Mouse (Mus musculus): ENCODE measurements around the gene Fgfr4. TPM values are rescaled to one million over a fixed set of nuclear protein-coding genes. Genes with fewer than 3 reads are reported as not detected.
"Not testable (repeated sequence)": the region's sequence is repeated elsewhere in the genome, so short reads cannot be mapped to it uniquely, and the experiment has no call there.

The Fgfr4 gene
- polyA plus RNA-seq, 1 experiment: 0.63 TPM

GRCm38 (mm10) chr13:55178556-55178955, 26.1 kb downstream of the Fgfr4 start:
- TF ChIP-seq POLR2A (IDR thresholded peaks at IDR 0.05; ENCODE audit: control insufficient read depth, extremely low read depth, insufficient read depth, low read length, poor library complexity): no peak
- TF ChIP-seq CTCF (IDR thresholded peaks at IDR 0.05; ENCODE audit: borderline replicate concordance, control insufficient read depth, extremely low read depth, insufficient read depth, low read length, poor library complexity): no peak
- H3K4me3 ChIP-seq (ENCODE audit: control insufficient read depth, insufficient read depth, low read length): no peak overlapping the region
- no peaks in the 10 kb centered on the region for H3K36me3 ChIP-seq (ENCODE audit: control insufficient read depth, insufficient read depth, low read length)
- 59% methylated on average over 2 of the region's 2 CpGs for WGBS
- no peak overlapping the region for H3K27ac ChIP-seq (ENCODE audit: control insufficient read depth, insufficient read depth, low read length)
- peak; percentile 70 for DNase-seq
- no peaks in the 10 kb centered on the region for H3K4me1 ChIP-seq (replicated peaks; ENCODE audit: control insufficient read depth, insufficient read depth, low read length)
- no peaks in the 10 kb centered on the region for H3K27me3 ChIP-seq (ENCODE audit: control insufficient read depth, insufficient read depth, low read length)

- no peak for DNase-seq
- WGBS: over 99% methylated on average over 3 of the region's 3 CpGs
These were observed 27.2 kb downstream of the Fgfr4 start for GRCm38 (mm10) chr13:55179591-55179990.

GRCm38 (mm10) chr13:55181786-55182172, 29.3 kb downstream of the Fgfr4 start:
- Histone ChIP-seq H3K4me3 (ENCODE audit: control insufficient read depth, insufficient read depth, low read length) (no peak overlapping the region), H3K36me3 (ENCODE audit: control insufficient read depth, insufficient read depth, low read length) (no peaks in the 10 kb centered on the region), H3K27ac (ENCODE audit: control insufficient read depth, insufficient read depth, low read length) (no peak overlapping the region), H3K27me3 (ENCODE audit: control insufficient read depth, insufficient read depth, low read length) (no peaks in the 10 kb centered on the region), H3K4me1 (replicated peaks; ENCODE audit: control insufficient read depth, insufficient read depth, low read length) (no peaks in the 10 kb centered on the region)
- WGBS: 88% methylated on average over 2 of the region's 2 CpGs
- no peak for TF ChIP-seq POLR2A (IDR thresholded peaks at IDR 0.05; ENCODE audit: control insufficient read depth, extremely low read depth, insufficient read depth, low read length, poor library complexity)
- TF ChIP-seq CTCF (IDR thresholded peaks at IDR 0.05; ENCODE audit: borderline replicate concordance, control insufficient read depth, extremely low read depth, insufficient read depth, low read length, poor library complexity): no peak
- DNase-seq: no peak

More at GRCm38 (mm10) chr13:55179591-55179990, 27.2 kb downstream of the Fgfr4 start:
- H3K4me1 ChIP-seq (replicated peaks; ENCODE audit: control insufficient read depth, insufficient read depth, low read length): no peaks in the 10 kb centered on the region
- no peak overlapping the region for H3K4me3 ChIP-seq (ENCODE audit: control insufficient read depth, insufficient read depth, low read length)
- no peak for TF ChIP-seq CTCF (IDR thresholded peaks at IDR 0.05; ENCODE audit: borderline replicate concordance, control insufficient read depth, extremely low read depth, insufficient read depth, low read length, poor library complexity)
- TF ChIP-seq POLR2A (IDR thresholded peaks at IDR 0.05; ENCODE audit: control insufficient read depth, extremely low read depth, insufficient read depth, low read length, poor library complexity): no peak
- no peaks in the 10 kb centered on the region for H3K27me3 ChIP-seq (ENCODE audit: control insufficient read depth, insufficient read depth, low read length)
- no peaks in the 10 kb centered on the region for H3K36me3 ChIP-seq (ENCODE audit: control insufficient read depth, insufficient read depth, low read length)
- no peak overlapping the region for H3K27ac ChIP-seq (ENCODE audit: control insufficient read depth, insufficient read depth, low read length)

- TF ChIP-seq POLR2A (IDR thresholded peaks at IDR 0.05; ENCODE audit: control insufficient read depth, extremely low read depth, insufficient read depth, low read length, poor library complexity) (no peak), CTCF (IDR thresholded peaks at IDR 0.05; ENCODE audit: borderline replicate concordance, control insufficient read depth, extremely low read depth, insufficient read depth, low read length, poor library complexity) (no peak)
- Histone ChIP-seq H3K4me1 (replicated peaks; ENCODE audit: control insufficient read depth, insufficient read depth, low read length) (no peaks in the 10 kb centered on the region), H3K27ac (ENCODE audit: control insufficient read depth, insufficient read depth, low read length) (peak overlapping the region; percentile 39; the same call in 1 of the 2 replicates), H3K4me3 (ENCODE audit: control insufficient read depth, insufficient read depth, low read length) (0 out of 2 replicates have a peak overlapping the region, but pooled peaks have one; percentile 17), H3K27me3 (ENCODE audit: control insufficient read depth, insufficient read depth, low read length) (no peaks in the 10 kb centered on the region), H3K36me3 (ENCODE audit: control insufficient read depth, insufficient read depth, low read length) (no peaks in the 10 kb centered on the region)
- 15% methylated on average over 23 of the region's 23 CpGs for WGBS
- DNase-seq: peak; percentile 20
These were observed 29.9 kb downstream of the Fgfr4 start for GRCm38 (mm10) chr13:55182173-55182894.

- no peak overlapping the region for H3K27ac ChIP-seq (ENCODE audit: control insufficient read depth, insufficient read depth, low read length)
- TF ChIP-seq CTCF (IDR thresholded peaks at IDR 0.05; ENCODE audit: borderline replicate concordance, control insufficient read depth, extremely low read depth, insufficient read depth, low read length, poor library complexity): no peak
- no peak for TF ChIP-seq POLR2A (IDR thresholded peaks at IDR 0.05; ENCODE audit: control insufficient read depth, extremely low read depth, insufficient read depth, low read length, poor library complexity)
- H3K4me3 ChIP-seq (ENCODE audit: control insufficient read depth, insufficient read depth, low read length): no peak overlapping the region
- H3K36me3 ChIP-seq (ENCODE audit: control insufficient read depth, insufficient read depth, low read length): no peaks in the 10 kb centered on the region
- 93% methylated on average over 6 of the region's 6 CpGs for WGBS
- H3K27me3 ChIP-seq (ENCODE audit: control insufficient read depth, insufficient read depth, low read length): no peaks in the 10 kb centered on the region
- H3K4me1 ChIP-seq (replicated peaks; ENCODE audit: control insufficient read depth, insufficient read depth, low read length): no peaks in the 10 kb centered on the region
- no peak for DNase-seq
These were observed 30.9 kb downstream of the Fgfr4 start for GRCm38 (mm10) chr13:55183382-55183781.

GRCm38 (mm10) chr13:55187062-55187461, 34.6 kb downstream of the Fgfr4 start:
- not testable (repeated sequence) for H3K4me3 ChIP-seq (ENCODE audit: control insufficient read depth, insufficient read depth, low read length); H3K27me3 ChIP-seq (ENCODE audit: control insufficient read depth, insufficient read depth, low read length); DNase-seq; H3K27ac ChIP-seq (ENCODE audit: control insufficient read depth, insufficient read depth, low read length); H3K36me3 ChIP-seq (ENCODE audit: control insufficient read depth, insufficient read depth, low read length)
- WGBS: 92% methylated on average over 4 of the region's 9 CpGs
- H3K4me1 ChIP-seq (replicated peaks; ENCODE audit: control insufficient read depth, insufficient read depth, low read length): peaks cover 13% of the 10 kb centered on the region
